Mouse (Mus musculus) liver, adult 2 months (tissue): ENCODE data around the gene Defb36.

Experiments
- CTCF ChIP-seq: fragments of 200-500 bp; IDR thresholded peaks from 2 replicates; pipeline ENCODE4 v1.5.1; 2011; ENCODE audit warnings: low read depth, low read length, control low read depth
- POLR2A ChIP-seq: fragments of 200-500 bp; IDR thresholded peaks from 2 replicates; pipeline ENCODE4 v1.6.1; 2011; ENCODE audit warnings: low read length, control low read depth; ENCODE audit not compliant: insufficient read depth; ENCODE audit errors: extremely low read depth

GRCm38 (mm10) chr2:152569881-152570280 is 34.2 kb upstream of the Defb36 start:
- TF ChIP-seq POLR2A = no peak
- no peak for TF ChIP-seq CTCF
